Mouse (Mus musculus): ENCODE measurements around the gene Faf1. TPM values are rescaled to one million over a fixed set of nuclear protein-coding genes. Genes with fewer than 3 reads are reported as not detected.

Gene Faf1
- polyA plus RNA-seq, 1 experiment: 11.1 TPM

GRCm38 (mm10) chr4:109949307-109949706 is 272.9 kb downstream of the Faf1 start:
- no peak for DNase-seq
- no peak overlapping the region for H3K27ac ChIP-seq (ENCODE audit: control insufficient read depth, insufficient read depth, low read length)
- no peaks in the 10 kb centered on the region for H3K27me3 ChIP-seq (ENCODE audit: control insufficient read depth, insufficient read depth, low read length)
- no peaks in the 10 kb centered on the region for H3K36me3 ChIP-seq (ENCODE audit: control insufficient read depth, insufficient read depth, low read length)
- TF ChIP-seq CTCF (IDR thresholded peaks at IDR 0.05; ENCODE audit: borderline replicate concordance, control insufficient read depth, extremely low read depth, insufficient read depth, low read length, poor library complexity) (no peak), POLR2A (IDR thresholded peaks at IDR 0.05; ENCODE audit: control insufficient read depth, extremely low read depth, insufficient read depth, low read length, poor library complexity) (no peak)
- H3K4me1 ChIP-seq (replicated peaks; ENCODE audit: control insufficient read depth, insufficient read depth, low read length): no peaks in the 10 kb centered on the region
- 98% methylated on average over 3 of the region's 3 CpGs for WGBS
- no peak overlapping the region for H3K4me3 ChIP-seq (ENCODE audit: control insufficient read depth, insufficient read depth, low read length)

- WGBS: 100% methylated on average over 1 of the region's 1 CpGs
- Histone ChIP-seq H3K4me3 (ENCODE audit: control insufficient read depth, insufficient read depth, low read length) (no peak overlapping the region), H3K4me1 (replicated peaks; ENCODE audit: control insufficient read depth, insufficient read depth, low read length) (no peaks in the 10 kb centered on the region), H3K27me3 (ENCODE audit: control insufficient read depth, insufficient read depth, low read length) (no peaks in the 10 kb centered on the region), H3K27ac (ENCODE audit: control insufficient read depth, insufficient read depth, low read length) (no peak overlapping the region), H3K36me3 (ENCODE audit: control insufficient read depth, insufficient read depth, low read length) (no peaks in the 10 kb centered on the region)
- TF ChIP-seq CTCF (IDR thresholded peaks at IDR 0.05; ENCODE audit: borderline replicate concordance, control insufficient read depth, extremely low read depth, insufficient read depth, low read length, poor library complexity) (no peak), POLR2A (IDR thresholded peaks at IDR 0.05; ENCODE audit: control insufficient read depth, extremely low read depth, insufficient read depth, low read length, poor library complexity) (no peak)
- DNase-seq: no peak
Measured at GRCm38 (mm10) chr4:109953509-109953908, 277.1 kb downstream of the Faf1 start.

GRCm38 (mm10) chr4:109960201-109960935 is 284.0 kb downstream of the Faf1 start:
- no peak overlapping the region for H3K27ac ChIP-seq (ENCODE audit: control insufficient read depth, insufficient read depth, low read length)
- 95% methylated on average over 5 of the region's 5 CpGs for WGBS
- H3K36me3 ChIP-seq (ENCODE audit: control insufficient read depth, insufficient read depth, low read length): peaks cover 4% of the 10 kb centered on the region; the same call in 1 of the 2 replicates
- no peak for TF ChIP-seq CTCF (IDR thresholded peaks at IDR 0.05; ENCODE audit: borderline replicate concordance, control insufficient read depth, extremely low read depth, insufficient read depth, low read length, poor library complexity)
- TF ChIP-seq POLR2A (IDR thresholded peaks at IDR 0.05; ENCODE audit: control insufficient read depth, extremely low read depth, insufficient read depth, low read length, poor library complexity): no peak
- no peak for DNase-seq
- H3K4me1 ChIP-seq (replicated peaks; ENCODE audit: control insufficient read depth, insufficient read depth, low read length): no peaks in the 10 kb centered on the region
- no peaks in the 10 kb centered on the region for H3K27me3 ChIP-seq (ENCODE audit: control insufficient read depth, insufficient read depth, low read length)
- no peak overlapping the region for H3K4me3 ChIP-seq (ENCODE audit: control insufficient read depth, insufficient read depth, low read length)

- Histone ChIP-seq H3K4me3 (ENCODE audit: control insufficient read depth, insufficient read depth, low read length) (no peak overlapping the region), H3K27ac (ENCODE audit: control insufficient read depth, insufficient read depth, low read length) (no peak overlapping the region), H3K36me3 (ENCODE audit: control insufficient read depth, insufficient read depth, low read length) (peaks cover 4% of the 10 kb centered on the region; the same call in 1 of the 2 replicates), H3K4me1 (replicated peaks; ENCODE audit: control insufficient read depth, insufficient read depth, low read length) (no peaks in the 10 kb centered on the region), H3K27me3 (ENCODE audit: control insufficient read depth, insufficient read depth, low read length) (no peaks in the 10 kb centered on the region)
- DNase-seq: no peak
- WGBS: 91% methylated on average over 5 of the region's 5 CpGs
- TF ChIP-seq POLR2A (IDR thresholded peaks at IDR 0.05; ENCODE audit: control insufficient read depth, extremely low read depth, insufficient read depth, low read length, poor library complexity): no peak
- no peak for TF ChIP-seq CTCF (IDR thresholded peaks at IDR 0.05; ENCODE audit: borderline replicate concordance, control insufficient read depth, extremely low read depth, insufficient read depth, low read length, poor library complexity)
Measured at GRCm38 (mm10) chr4:109963570-109964279, 287.3 kb downstream of the Faf1 start.

- WGBS: 92% methylated on average over 5 of the region's 5 CpGs
Measured at GRCm38 (mm10) chr4:109969561-109969960, 293.2 kb downstream of the Faf1 start.

GRCm38 (mm10) chr4:109973991-109974654 is 297.7 kb downstream of the Faf1 start:
- Histone ChIP-seq H3K27me3 (ENCODE audit: control insufficient read depth, insufficient read depth, low read length) (peaks cover 20% of the 10 kb centered on the region), H3K36me3 (ENCODE audit: control insufficient read depth, insufficient read depth, low read length) (no peaks in the 10 kb centered on the region), H3K4me3 (ENCODE audit: control insufficient read depth, insufficient read depth, low read length) (no peak overlapping the region), H3K4me1 (replicated peaks; ENCODE audit: control insufficient read depth, insufficient read depth, low read length) (no peaks in the 10 kb centered on the region), H3K27ac (ENCODE audit: control insufficient read depth, insufficient read depth, low read length) (no peak overlapping the region)
- DNase-seq: no peak
- 14% methylated on average over 20 of the region's 20 CpGs for WGBS
- TF ChIP-seq CTCF (IDR thresholded peaks at IDR 0.05; ENCODE audit: borderline replicate concordance, control insufficient read depth, extremely low read depth, insufficient read depth, low read length, poor library complexity) (no peak), POLR2A (IDR thresholded peaks at IDR 0.05; ENCODE audit: control insufficient read depth, extremely low read depth, insufficient read depth, low read length, poor library complexity) (no peak)

More at GRCm38 (mm10) chr4:109969561-109969960, 293.2 kb downstream of the Faf1 start:
- Histone ChIP-seq H3K4me3 (ENCODE audit: control insufficient read depth, insufficient read depth, low read length) (no peak overlapping the region), H3K36me3 (ENCODE audit: control insufficient read depth, insufficient read depth, low read length) (no peaks in the 10 kb centered on the region), H3K27ac (ENCODE audit: control insufficient read depth, insufficient read depth, low read length) (no peak overlapping the region), H3K27me3 (ENCODE audit: control insufficient read depth, insufficient read depth, low read length) (peaks cover 6% of the 10 kb centered on the region; the same call in 1 of the 2 replicates), H3K4me1 (replicated peaks; ENCODE audit: control insufficient read depth, insufficient read depth, low read length) (no peaks in the 10 kb centered on the region)
- no peak for DNase-seq
- TF ChIP-seq CTCF (IDR thresholded peaks at IDR 0.05; ENCODE audit: borderline replicate concordance, control insufficient read depth, extremely low read depth, insufficient read depth, low read length, poor library complexity) (no peak), POLR2A (IDR thresholded peaks at IDR 0.05; ENCODE audit: control insufficient read depth, extremely low read depth, insufficient read depth, low read length, poor library complexity) (no peak)
